Mouse (Mus musculus) T-helper 1 cell (primary cell): ENCODE measurements around the gene Sucla2.
"Not testable (repeated sequence)": the region's sequence is repeated elsewhere in the genome, so short reads cannot be mapped to it uniquely, and the experiment has no call there.

ENCODE experiments used
- in situ Hi-C: fragments of 300-600 bp; cut with MboI, MseI; formaldehyde crosslinking; loops from one replicate; pipeline ENCODE4 v1.15.1; 2025; ENCODE audit warnings: high pct_unique_total_duplicates

The Sucla2 gene

GRCm38 (mm10) chr14:73509765-73510423 lies 15.2 kb upstream of the Sucla2 start, which contains the start of gene Med4:
Med4 (plus strand) TSS chr14:73510025.
- in situ Hi-C loops, result no loop called here

GRCm38 (mm10) chr14:73524136-73524535 lies 983 bp upstream of the Sucla2 start:
- in situ Hi-C loops, result no loop called here

- in situ Hi-C loops, result not testable (repeated sequence)
Observed at GRCm38 (mm10) chr14:73528661-73529060, 3.5 kb downstream of the Sucla2 start.

GRCm38 (mm10) chr14:73533755-73534465 lies 8.8 kb downstream of the Sucla2 start:
- in situ Hi-C loops, result loop anchor here (5.0 kb wide), 1 partner anchor 103 kb away; no protein-coding TSS in a partner anchor

GRCm38 (mm10) chr14:73535641-73536040 lies 10.5 kb downstream of the Sucla2 start:
- in situ Hi-C loops, result no loop called here

- in situ Hi-C loops, result no loop called here
Observed at GRCm38 (mm10) chr14:73543781-73544180, 18.7 kb downstream of the Sucla2 start.

GRCm38 (mm10) chr14:73547034-73547433 lies 21.9 kb downstream of the Sucla2 start:
- in situ Hi-C loops, result no loop called here

- in situ Hi-C loops, result no loop called here
Observed at GRCm38 (mm10) chr14:73548051-73548450, 22.9 kb downstream of the Sucla2 start, which contains the start of gene Nudt15. Nudt15 (minus strand) TSS chr14:73548242.

DNA sequence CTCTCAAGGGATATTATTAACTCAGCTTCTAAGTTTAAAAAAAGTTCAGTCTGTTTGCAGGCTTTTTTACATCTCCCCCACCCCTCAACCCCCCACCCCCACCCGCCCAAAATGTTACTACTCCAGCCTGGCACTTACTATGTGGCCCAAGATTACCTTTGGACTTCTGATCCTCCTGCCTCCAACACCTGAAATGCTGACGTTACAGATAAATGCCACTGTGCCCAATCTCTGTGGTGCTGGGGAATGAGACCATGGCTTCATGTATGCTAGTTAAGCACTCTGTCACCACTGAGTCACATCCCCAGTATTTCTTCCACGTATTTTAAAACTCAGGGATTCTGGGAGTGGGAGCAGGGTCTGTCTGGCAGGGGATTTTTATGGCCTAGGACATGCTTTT lies 25.2 kb downstream of the Sucla2 start:
- in situ Hi-C loops, result no loop called here

DNA sequence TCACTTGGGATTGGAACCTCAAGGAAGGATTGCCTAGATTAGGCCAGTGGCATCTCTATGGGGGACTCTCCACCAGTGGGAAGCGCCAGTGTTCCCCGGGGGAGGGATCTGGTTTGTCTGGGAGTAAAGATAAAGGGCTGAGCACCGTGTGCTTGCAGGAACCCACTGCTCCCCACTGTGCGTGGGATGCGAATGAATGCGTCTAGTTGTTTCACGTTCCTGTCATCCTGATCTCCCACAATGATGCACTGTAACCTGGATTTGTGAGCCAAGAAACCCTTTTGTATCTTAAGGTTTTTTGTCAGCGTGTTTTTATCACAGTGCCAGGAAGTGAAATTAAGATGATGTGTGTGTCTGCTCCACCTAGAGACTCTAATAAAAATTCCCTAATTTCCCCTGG lies 25.6 kb downstream of the Sucla2 start:
- in situ Hi-C loops, result no loop called here

DNA sequence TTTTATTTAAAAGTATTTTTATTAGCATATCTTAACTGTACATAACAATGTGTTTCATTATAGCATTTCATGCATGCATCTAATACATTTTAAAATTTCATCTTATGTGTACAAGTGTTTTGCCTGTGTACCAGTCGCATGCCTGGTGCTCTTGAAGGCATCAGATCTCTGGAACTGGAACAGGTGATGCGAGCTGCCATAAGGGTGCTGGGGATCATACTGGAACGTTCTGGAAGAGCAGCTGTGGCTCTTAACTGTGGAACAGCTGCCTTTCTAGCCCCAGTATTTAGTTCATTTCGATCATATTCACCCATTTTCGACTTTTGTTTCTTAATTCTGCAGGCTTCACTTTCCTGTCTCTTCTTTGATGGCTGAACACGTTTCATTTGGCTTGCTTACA lies 26.0 kb downstream of the Sucla2 start:
- in situ Hi-C loops, result no loop called here

DNA sequence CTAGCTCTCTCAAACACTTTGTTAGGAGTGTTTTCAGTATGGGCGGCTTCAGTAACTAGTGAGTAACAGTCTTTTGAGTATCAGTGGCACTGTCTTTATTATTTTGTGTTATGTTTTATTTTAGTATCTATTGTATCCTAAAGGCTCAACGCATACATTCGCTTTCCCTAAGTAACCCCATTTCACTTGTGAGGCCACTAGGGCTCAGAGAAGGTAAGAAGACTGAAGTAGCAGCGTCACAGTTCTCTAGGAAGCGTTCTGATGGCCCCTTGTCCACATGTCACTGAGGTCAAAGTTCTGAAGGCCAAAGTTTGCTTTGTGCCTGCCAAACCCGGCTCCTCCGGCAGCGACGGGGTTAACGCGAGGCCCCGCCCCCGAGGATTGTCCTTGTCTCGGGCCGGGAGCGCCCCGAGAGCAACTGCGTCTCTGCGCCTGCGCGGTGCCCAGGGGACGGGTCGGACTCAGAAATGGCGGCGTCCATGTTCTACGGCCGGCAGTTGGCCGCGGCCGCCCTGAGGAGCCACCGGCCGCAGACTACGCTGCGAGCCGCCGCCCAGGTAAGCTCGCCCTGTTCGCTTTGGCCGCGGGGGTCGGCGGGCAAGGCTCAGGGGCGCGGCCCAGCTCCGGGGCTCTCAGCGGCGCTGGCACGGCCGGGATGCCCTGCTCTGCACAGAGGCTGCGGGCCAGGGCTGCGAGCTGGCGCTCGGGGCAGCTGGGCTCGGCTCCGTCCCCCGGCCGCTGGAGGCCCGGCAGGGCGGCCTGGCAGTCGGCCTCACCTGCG lies 27.4 kb downstream of the Sucla2 start:
- in situ Hi-C loops, result no loop called here

GRCm38 (mm10) chr14:73553122-73553696 lies 28.1 kb downstream of the Sucla2 start:
- in situ Hi-C loops, result no loop called here

GRCm38 (mm10) chr14:73569831-73570230 lies 44.7 kb downstream of the Sucla2 start:
- in situ Hi-C loops, result not testable (repeated sequence)

DNA sequence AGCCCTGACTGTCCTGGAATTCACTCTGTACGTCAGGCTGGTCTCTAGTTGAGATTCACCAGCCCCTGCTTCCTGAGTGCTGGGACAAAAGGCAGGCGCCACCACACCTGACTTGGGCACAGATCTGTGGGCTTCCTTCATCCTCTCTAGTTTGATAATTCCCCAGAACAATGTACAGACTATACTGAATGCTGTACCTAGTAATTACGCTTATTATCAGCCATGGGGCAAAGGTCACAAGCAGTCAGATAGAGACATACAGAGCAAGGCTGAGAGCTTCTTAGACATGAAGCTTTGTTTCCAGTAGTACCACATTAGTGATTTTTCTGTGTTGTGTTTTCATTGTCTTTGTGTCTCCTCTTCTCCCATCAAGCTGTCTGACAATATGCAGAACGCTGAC lies 46.0 kb downstream of the Sucla2 start:
- in situ Hi-C loops, result no loop called here

DNA sequence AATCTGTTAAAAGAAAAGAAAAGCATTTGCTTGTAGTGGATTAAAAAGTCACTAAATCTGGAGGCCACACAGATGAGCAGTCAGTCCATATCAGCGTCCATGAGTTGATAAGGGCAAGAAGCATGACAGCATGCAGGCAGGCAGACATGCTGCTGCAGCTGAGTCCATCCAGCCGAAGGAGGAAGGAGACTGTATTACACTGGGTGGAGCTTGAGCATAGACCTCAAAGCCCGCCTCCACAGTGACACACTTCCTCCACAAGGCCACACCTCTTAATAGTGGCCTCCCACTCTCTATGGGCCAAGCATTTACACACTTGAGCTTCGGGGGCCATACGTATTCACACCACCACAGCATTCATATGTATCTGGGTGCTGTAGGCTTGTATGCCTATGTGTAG lies 48.9 kb downstream of the Sucla2 start:
- in situ Hi-C loops, result no loop called here

- in situ Hi-C loops, result no loop called here
Observed at GRCm38 (mm10) chr14:73576336-73576735, 51.2 kb downstream of the Sucla2 start.

GRCm38 (mm10) chr14:73588080-73588479 lies 63.0 kb downstream of the Sucla2 start:
- in situ Hi-C loops, result no loop called here

DNA sequence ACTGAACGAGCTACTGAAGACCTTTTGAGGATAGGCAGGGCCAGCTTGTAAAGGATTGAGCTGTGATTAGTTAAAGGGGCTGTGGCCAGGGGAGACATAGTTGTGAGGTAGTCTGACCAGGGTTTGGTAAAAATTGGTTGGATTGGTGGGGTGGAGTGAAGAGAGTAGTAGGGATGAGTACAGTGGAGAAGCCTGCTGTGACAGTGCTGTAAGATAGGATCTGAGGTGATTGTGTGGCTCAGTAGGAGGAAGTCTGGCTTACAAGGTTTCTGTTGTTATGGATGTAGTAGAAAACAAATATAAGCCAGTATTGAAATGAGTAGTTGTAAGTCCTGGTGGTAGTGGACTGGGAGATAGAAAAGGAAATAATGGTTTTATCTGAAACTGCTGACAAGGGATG lies 67.0 kb downstream of the Sucla2 start:
- in situ Hi-C loops, result no loop called here

- in situ Hi-C loops, result no loop called here
Observed at GRCm38 (mm10) chr14:73599720-73600119, 74.6 kb downstream of the Sucla2 start.

DNA sequence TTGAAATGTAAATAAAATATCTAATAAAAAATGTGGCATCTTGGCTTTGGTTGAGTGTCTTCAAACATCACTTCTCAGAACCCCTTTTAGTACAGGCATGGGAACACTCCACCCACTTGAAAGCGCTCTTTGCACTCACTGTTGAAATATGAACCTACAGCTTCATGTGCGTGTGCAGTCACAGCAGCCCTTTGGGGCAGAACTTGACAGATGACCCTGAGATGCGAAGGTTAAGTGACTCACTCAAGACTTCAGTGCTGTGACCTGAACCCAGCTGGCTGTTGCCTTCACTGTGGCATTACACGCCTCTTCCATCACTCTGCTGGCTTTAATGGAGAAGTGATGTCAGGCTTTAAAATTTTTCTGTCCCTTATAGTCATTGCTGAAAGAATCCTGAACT lies 82.6 kb downstream of the Sucla2 start:
- in situ Hi-C loops, result no loop called here
